In genomic region chr4:56914761-56915160, GRCm38 (mm10) we compare ENCODE assay signal across 24 mouse cellular contexts. TPM values are rescaled to one million over a fixed set of nuclear protein-coding genes. Genes with fewer than 3 reads are reported as not detected.
DNase-seq lines count a peak whose midpoint lies in the region; ATAC-seq and TF ChIP-seq lines count a peak whose summit lies in the region.
"Had no signal": no experiment of that assay in that cellular context is flagged by ENCODE, and none has a peak within 500 bp of the region (broad histone marks: within the 10 kb centered on the region; RNA-seq: fewer than 3 reads in every experiment).

No protein-coding gene starts in this region.

- peaks cover 25% of the 10 kb centered on the region for H3K36me3 ChIP-seq in lung, postnatal 0 days (ENCODE audit: insufficient read depth, low read length)

- no peaks in the 10 kb centered on the region for H3K4me1 ChIP-seq in lung, postnatal 0 days (ENCODE audit: insufficient read depth, low read depth, low read length)
- H3K4me1 ChIP-seq in bone marrow, adult 2 months (ENCODE audit: control insufficient read depth, insufficient read depth, low read length): peaks cover 4% of the 10 kb centered on the region
- H3K4me1 ChIP-seq: neural tube, embryonic 12.5 days had no signal

- no peak overlapping the region for H3K4me2 ChIP-seq in lung, postnatal 0 days (replicated peaks; ENCODE audit: low read depth, low read length)
- H3K4me2 ChIP-seq: hindbrain, embryonic 14.5 days; limb, embryonic 12.5 days; neural tube, embryonic 12.5 days had no signal

- H3K27me3 ChIP-seq in lung, postnatal 0 days (replicated peaks; ENCODE audit: insufficient read depth, low read length): no peaks in the 10 kb centered on the region
- H3K27me3 ChIP-seq: limb, embryonic 12.5 days; neural tube, embryonic 12.5 days had no signal

- H3K4me3 ChIP-seq in lung, postnatal 0 days (ENCODE audit: low read depth, low read length): no peak overlapping the region
- no peak overlapping the region for H3K4me3 ChIP-seq in bone marrow, adult 2 months (replicated peaks; ENCODE audit: control insufficient read depth, low read depth, low read length)
- H3K4me3 ChIP-seq: layer of hippocampus, adult 2 months; limb, embryonic 12.5 days; neural tube, embryonic 12.5 days had no signal

- H3K9ac ChIP-seq in lung, postnatal 0 days (replicated peaks; ENCODE audit: low read depth): no peak overlapping the region
- H3K9ac ChIP-seq: forebrain, postnatal 0 days; hindbrain, embryonic 14.5 days; limb, embryonic 12.5 days; liver, embryonic 14.5 days; neural tube, embryonic 12.5 days had no signal

- H3K27ac ChIP-seq in lung, postnatal 0 days (ENCODE audit: low read length): no peak overlapping the region
- H3K27ac ChIP-seq in bone marrow, adult 2 months (ENCODE audit: control insufficient read depth, insufficient read depth, low read depth, low read length, poor library complexity): peak overlapping the region; percentile 70
- H3K27ac ChIP-seq: hindbrain, embryonic 14.5 days; layer of hippocampus, adult 2 months; liver, embryonic 14.5 days; neural tube, embryonic 12.5 days had no signal

- DNase-seq in lung, postnatal 0 days (ENCODE audit: low spot score): peak; percentile 36
- DNase-seq in lung, postnatal 10 days: no peak
- DNase-seq in A20 (ENCODE audit: low read depth, low spot score): peak; percentile 35
- no peak for DNase-seq in heart, postnatal 4 days
- DNase-seq in kidney, postnatal 25 days: no peak
- DNase-seq: adrenal gland, postnatal 14 days; cerebellum, adult 8-10 months; forebrain, postnatal 0 days; gastrocnemius, postnatal 36 days; kidney, adult 8-10 months; kidney, postnatal 14 days; layer of hippocampus, postnatal 36 days; lung, postnatal 14 days; midbrain, embryonic 14.5 days; retina, postnatal 1 day; right cerebral cortex, postnatal 25 days; thymus, postnatal 36 days had no signal

- TF ChIP-seq EP300 in lung, postnatal 0 days (IDR thresholded peaks at IDR 0.05): no peak

- WGBS in lung, postnatal 0 days: 97% methylated on average over 1 of the region's 1 CpGs
- 70% methylated on average over 1 of the region's 1 CpGs for WGBS in bone marrow, adult 2 months

- no peak for TF ChIP-seq POLR2A in bone marrow, adult 2 months (IDR thresholded peaks at IDR 0.05; ENCODE audit: borderline replicate concordance, control insufficient read depth, low read depth, low read length)

- no peak for ATAC-seq in lung, postnatal 0 days
- peak; percentile 69 for ATAC-seq in megakaryocyte progenitor cell, adult 5-6 weeks (replicated peaks; ENCODE audit: poor library complexity)
- ATAC-seq: forebrain, postnatal 0 days had no signal

- H3K9me3 ChIP-seq in lung, postnatal 0 days (ENCODE audit: low read length): no peaks in the 10 kb centered on the region
- H3K9me3 ChIP-seq: limb, embryonic 12.5 days; neural tube, embryonic 12.5 days had no signal

- no peak for TF ChIP-seq CTCF in lung, postnatal 0 days (IDR thresholded peaks at IDR 0.05)
- no peak for TF ChIP-seq CTCF in bone marrow, adult 2 months (IDR thresholded peaks at IDR 0.05; ENCODE audit: control insufficient read depth, insufficient read depth, low read length)

RNA-seq across cellular contexts. Expression of gene Tmem245, which starts 32.5 kb away (rescaled TPM):
- polyA plus RNA-seq in lung, postnatal 0 days (2015; fragmentation: Nextera tagmentation; extraction: Ambion mirVana): 12.6 and 16.7 TPM in 2 replicates
- 5.0 and 8.5 TPM in 2 replicates for polyA plus RNA-seq in bone marrow, adult 2 months (2011; ENCODE audit: insufficient read depth, insufficient read length, low replicate concordance, missing spikeins)
- 12.7 and 14.6 TPM in 2 replicates for total RNA-seq in megakaryocyte progenitor cell, adult 5-6 weeks (2015)
- total RNA-seq in megakaryocyte progenitor cell, adult 5-6 weeks (2017): 5.0 and 5.8 TPM in 2 replicates
- 10 to 100 TPM; 68.3 to 71.7 TPM for total RNA-seq in heart, postnatal 4 days (2021)

RNA-seq across cellular contexts. Expression of gene Ctnnal1, which starts 49.8 kb away (rescaled TPM):
- polyA plus RNA-seq in lung, postnatal 0 days (2015; fragmentation: Nextera tagmentation; extraction: Ambion mirVana): 15.2 and 16.1 TPM in 2 replicates
- 5.8 and 9.5 TPM in 2 replicates for polyA plus RNA-seq in bone marrow, adult 2 months (2011; ENCODE audit: insufficient read depth, insufficient read length, low replicate concordance, missing spikeins)
- total RNA-seq in megakaryocyte progenitor cell, adult 5-6 weeks (2015): 1.7 and 3.1 TPM in 2 replicates
- 3.3 and 3.5 TPM in 2 replicates for total RNA-seq in megakaryocyte progenitor cell, adult 5-6 weeks (2017)
- 10 to 100 TPM; 34.0 to 35.7 TPM for total RNA-seq in heart, postnatal 4 days (2021)

Comparison
In these comparisons a context has a peak if more than half of its experiments do, and no peak if none do; other contexts are left out.
1. DNase-seq: peak in lung, postnatal 0 days (single experiment) and A20 (single experiment); none in lung, postnatal 10 days (single experiment), heart, postnatal 4 days (single experiment) and kidney, postnatal 25 days (0 of 2).
2. RNA of gene Tmem245, which starts 32.5 kb away (total RNA-seq): 68.3 to 71.7 TPM in heart, postnatal 4 days; 5.0 to 14.6 TPM in megakaryocyte progenitor cell, adult 5-6 weeks; every median in the first group is over 4 times any median in the second.
3. RNA of gene Ctnnal1, which starts 49.8 kb away (total RNA-seq): 34.0 to 35.7 TPM in heart, postnatal 4 days; 1.7 to 3.5 TPM in megakaryocyte progenitor cell, adult 5-6 weeks; every median in the first group is over 4 times any median in the second.